Mouse (Mus musculus) bone marrow, adult 2 months (tissue): ENCODE results near the gene Cfap161.

ENCODE experiments used
- CTCF ChIP-seq: fragments of 200-500 bp; IDR thresholded peaks from 2 replicates; pipeline ENCODE4 v1.5.1; 2011; ENCODE audit warnings: low read length, control low read depth; ENCODE audit not compliant: control insufficient read depth, insufficient read depth
- POLR2A ChIP-seq: fragments of 200-500 bp; IDR thresholded peaks from 2 replicates; pipeline ENCODE4 v1.6.1; 2011; ENCODE audit warnings: low read depth, mild to moderate bottlenecking, control low read depth, low read length, borderline replicate concordance; ENCODE audit not compliant: control insufficient read depth

- TF ChIP-seq CTCF (no peak), POLR2A (no peak)
Measured at GRCm38 (mm10) chr7:83742026-83742425, 52.7 kb downstream of the Cfap161 start.
